Mouse (Mus musculus) hindbrain, embryonic 16.5 days (tissue): Measurements from ENCODE around the gene Cnpy3. TPM values are rescaled to one million over a fixed set of nuclear protein-coding genes. Genes with fewer than 3 reads are reported as not detected.
A peak's percentile ranks its signal among the peaks of the same experiment; 100 is the strongest.

Experiments used
- ATAC-seq: fragments of 200-750 bp; cut with Nextera tagmentation; 2 replicates; pipeline ENCODE4 v1.8.0; 2017; ENCODE audit warnings: moderate TSS enrichment, moderate library complexity
- H3K27ac ChIP-seq: fragments of 300-500 bp; sonication (generic); 2 replicates; pipeline ENCODE4 v1.5.1; 2014; ENCODE audit warnings: low read depth, mild to moderate bottlenecking, control low read depth, low read length, moderate library complexity
- H3K27me3 ChIP-seq: fragments of 300-500 bp; sonication (generic); replicated peaks from 2 replicates; pipeline ENCODE4 v1.6.1; 2014; ENCODE audit warnings: low read length; ENCODE audit not compliant: control insufficient read depth, insufficient read depth
- H3K36me3 ChIP-seq: fragments of 300-500 bp; sonication (generic); 2 replicates; pipeline ENCODE4 v1.6.1; 2014; ENCODE audit warnings: mild to moderate bottlenecking, low read length, moderate library complexity, mixed read lengths; ENCODE audit not compliant: control insufficient read depth, insufficient read depth
- H3K4me1 ChIP-seq: fragments of 300-500 bp; sonication (generic); 2 replicates; pipeline ENCODE4 v1.6.1; 2014; ENCODE audit warnings: low read depth, low read length; ENCODE audit not compliant: control insufficient read depth, insufficient read depth
- H3K4me2 ChIP-seq: fragments of 300-500 bp; sonication (generic); 2 replicates; pipeline ENCODE4 v1.6.1; 2014; ENCODE audit warnings: mild to moderate bottlenecking, low read length, control low read depth, moderate library complexity
- H3K4me3 ChIP-seq: fragments of 300-500 bp; sonication (generic); 2 replicates; pipeline ENCODE4 v1.5.1; 2014; ENCODE audit warnings: mild to moderate bottlenecking, low read length, control low read depth, moderate library complexity
- H3K9ac ChIP-seq: fragments of 300-500 bp; sonication (generic); 2 replicates; pipeline ENCODE4 v1.6.1; 2014; ENCODE audit warnings: low read depth, mild to moderate bottlenecking, control low read depth, low read length, moderate library complexity
- H3K9me3 ChIP-seq: fragments of 300-500 bp; sonication (generic); 2 replicates; pipeline ENCODE4 v1.6.1; 2014; ENCODE audit warnings: mild to moderate bottlenecking, low read length, moderate library complexity; ENCODE audit not compliant: control insufficient read depth
- WGBS: fragments of 180-500 bp; shearing (Covaris S2); extraction: QIAGEN DNeasy Blood & Tissue Kit; methylation state at CpG from one replicate; pipeline ENCODE4 v1.1.7; 2014; 5-methylcytosine and 5-hydroxymethylcytosine counted together
- polyA plus RNA-seq: library from polyadenylated mRNA; unstranded; fragments of >200 nt; fragmentation: Nextera tagmentation; extraction: Ambion mirVana; gene quantifications from 2 replicates; pipeline ENCODE4 v1.2.1, GENCODE M21; 2015

Gene Cnpy3
- polyA plus RNA-seq, 1 experiment from 2014 or later: 78.0 TPM

GRCm38 (mm10) chr17:46702100-46702499, 49.9 kb downstream of the Cnpy3 start:
- Histone ChIP-seq H3K4me3 (no peak overlapping the region), H3K4me2 (no peak overlapping the region), H3K9me3 (no peaks in the 10 kb centered on the region), H3K36me3 (0 out of 2 replicates have a peak, but pooled peaks cover 3% of the 10 kb centered on the region), H3K4me1 (peaks cover 31% of the 10 kb centered on the region), H3K27ac (no peak overlapping the region), H3K9ac (peak overlapping the region; percentile 37; the same call in 1 of the 2 replicates), H3K27me3 (no peaks in the 10 kb centered on the region)
- no peak for ATAC-seq
- 82% methylated on average over 12 of the region's 12 CpGs for WGBS

- Histone ChIP-seq H3K4me1 (peaks cover 31% of the 10 kb centered on the region), H3K27ac (no peak overlapping the region), H3K4me3 (no peak overlapping the region), H3K9me3 (no peaks in the 10 kb centered on the region), H3K4me2 (peak overlapping the region; percentile 5; the same call in 1 of the 2 replicates), H3K9ac (peak overlapping the region; percentile 23; the same call in 1 of the 2 replicates), H3K27me3 (no peaks in the 10 kb centered on the region), H3K36me3 (0 out of 2 replicates have a peak, but pooled peaks cover 3% of the 10 kb centered on the region)
- WGBS: 79% methylated on average over 12 of the region's 12 CpGs
- no peak for ATAC-seq
Observed at GRCm38 (mm10) chr17:46701489-46701888, 50.5 kb downstream of the Cnpy3 start.

- 93% methylated on average over 3 of the region's 3 CpGs for WGBS
- Histone ChIP-seq H3K9ac (no peak overlapping the region), H3K9me3 (no peaks in the 10 kb centered on the region), H3K27ac (no peak overlapping the region), H3K4me2 (no peak overlapping the region), H3K27me3 (no peaks in the 10 kb centered on the region), H3K4me1 (peaks cover 29% of the 10 kb centered on the region), H3K36me3 (0 out of 2 replicates have a peak, but pooled peaks cover 3% of the 10 kb centered on the region), H3K4me3 (no peak overlapping the region)
- ATAC-seq: no peak
Observed at GRCm38 (mm10) chr17:46699912-46700311, 52.1 kb downstream of the Cnpy3 start.

GRCm38 (mm10) chr17:46699245-46699644, 52.8 kb downstream of the Cnpy3 start:
- Histone ChIP-seq H3K36me3 (0 out of 2 replicates have a peak, but pooled peaks cover 3% of the 10 kb centered on the region), H3K27ac (no peak overlapping the region), H3K9ac (no peak overlapping the region), H3K27me3 (no peaks in the 10 kb centered on the region), H3K4me3 (no peak overlapping the region), H3K9me3 (no peaks in the 10 kb centered on the region), H3K4me1 (peaks cover 29% of the 10 kb centered on the region), H3K4me2 (no peak overlapping the region)
- WGBS: 83% methylated on average over 5 of the region's 5 CpGs
- no peak for ATAC-seq

GRCm38 (mm10) chr17:46698515-46698914, 53.5 kb downstream of the Cnpy3 start:
- Histone ChIP-seq H3K4me3 (no peak overlapping the region), H3K36me3 (0 out of 2 replicates have a peak, but pooled peaks cover 3% of the 10 kb centered on the region), H3K9me3 (no peaks in the 10 kb centered on the region), H3K27me3 (no peaks in the 10 kb centered on the region), H3K9ac (no peak overlapping the region), H3K4me2 (no peak overlapping the region), H3K4me1 (peaks cover 23% of the 10 kb centered on the region), H3K27ac (no peak overlapping the region)
- WGBS: 92% methylated on average over 6 of the region's 6 CpGs
- no peak for ATAC-seq

- 68% methylated on average over 1 of the region's 1 CpGs for WGBS
- Histone ChIP-seq H3K27me3 (no peaks in the 10 kb centered on the region), H3K4me1 (no peaks in the 10 kb centered on the region)
Observed at GRCm38 (mm10) chr17:46694517-46695063, 57.4 kb downstream of the Cnpy3 start.

GRCm38 (mm10) chr17:46691390-46691789, 60.6 kb downstream of the Cnpy3 start:
- H3K9me3 ChIP-seq: no peaks in the 10 kb centered on the region
- H3K4me3 ChIP-seq: no peak overlapping the region
- no peaks in the 10 kb centered on the region for H3K27me3 ChIP-seq
- H3K4me2 ChIP-seq: no peak overlapping the region
- no peak overlapping the region for H3K27ac ChIP-seq
- no peaks in the 10 kb centered on the region for H3K4me1 ChIP-seq
- 98% methylated on average over 2 of the region's 2 CpGs for WGBS
- no peak for ATAC-seq
- peaks cover 4% of the 10 kb centered on the region for H3K36me3 ChIP-seq
- no peak overlapping the region for H3K9ac ChIP-seq

More at GRCm38 (mm10) chr17:46694517-46695063, 57.4 kb downstream of the Cnpy3 start:
- Histone ChIP-seq H3K9ac (no peak overlapping the region), H3K4me3 (no peak overlapping the region), H3K4me2 (no peak overlapping the region), H3K9me3 (no peaks in the 10 kb centered on the region), H3K27ac (no peak overlapping the region), H3K36me3 (peaks cover under 1% of the 10 kb centered on the region; the same call in 1 of the 2 replicates)
- ATAC-seq: no peak

- Histone ChIP-seq H3K27me3 (no peaks in the 10 kb centered on the region), H3K4me3 (no peak overlapping the region), H3K4me1 (no peaks in the 10 kb centered on the region), H3K36me3 (peaks cover 10% of the 10 kb centered on the region), H3K27ac (no peak overlapping the region), H3K9ac (no peak overlapping the region), H3K9me3 (no peaks in the 10 kb centered on the region), H3K4me2 (no peak overlapping the region)
- WGBS: 95% methylated on average over 12 of the region's 12 CpGs
- ATAC-seq: no peak
Observed at GRCm38 (mm10) chr17:46690665-46691064, 61.3 kb downstream of the Cnpy3 start.

GRCm38 (mm10) chr17:46685913-46686312, 66.1 kb downstream of the Cnpy3 start:
- no peak for ATAC-seq

More at GRCm38 (mm10) chr17:46685913-46686312, 66.1 kb downstream of the Cnpy3 start:
- Histone ChIP-seq H3K36me3 (peaks cover 34% of the 10 kb centered on the region), H3K4me1 (peaks cover 8% of the 10 kb centered on the region), H3K4me2 (no peak overlapping the region), H3K9me3 (no peaks in the 10 kb centered on the region), H3K4me3 (no peak overlapping the region), H3K9ac (no peak overlapping the region), H3K27me3 (no peaks in the 10 kb centered on the region), H3K27ac (no peak overlapping the region)
- 92% methylated on average over 6 of the region's 6 CpGs for WGBS
